Mouse (Mus musculus) G1E (cell line): ENCODE results near the gene Tbc1d10b.

Experiments
- CTCF ChIP-seq: IDR thresholded peaks from 2 replicates; pipeline ENCODE4 v1.5.1; 2012; ENCODE audit warnings: low read depth, low read length, inconsistent platforms, mixed read lengths
- GATA1 ChIP-seq: IDR thresholded peaks from 2 replicates; pipeline ENCODE4 v1.6.1; 2012; ENCODE audit warnings: borderline replicate concordance, low read length, inconsistent platforms, mixed read lengths
- GATA2 ChIP-seq: IDR thresholded peaks from 2 replicates; pipeline ENCODE4 v1.6.1; 2012; ENCODE audit warnings: low read depth, low read length, inconsistent platforms, borderline replicate concordance
- TAL1 ChIP-seq: conservative IDR thresholded peaks from 2 replicates; pipeline ENCODE4 v1.6.1; 2012; ENCODE audit warnings: low read depth, low read length, inconsistent platforms, mixed read lengths

DNA sequence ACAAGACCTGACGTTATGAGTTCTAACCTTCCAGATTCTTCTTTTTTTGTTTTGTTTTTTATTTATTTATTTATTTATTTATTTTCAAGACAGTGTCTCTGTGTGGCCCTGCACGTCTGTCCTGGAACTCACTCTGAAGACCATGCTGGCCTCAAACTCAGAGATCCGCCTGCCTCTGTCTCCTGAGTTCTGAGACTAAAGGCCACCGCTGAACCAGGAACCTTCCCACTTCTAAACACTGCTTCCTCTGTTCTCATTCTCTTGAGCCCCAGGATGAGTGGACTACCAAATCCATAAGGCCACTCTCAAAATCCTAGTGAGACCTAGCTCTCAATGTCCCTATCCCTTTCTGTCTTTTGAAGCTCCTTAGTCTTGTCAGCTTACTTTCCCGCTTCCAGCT lies 1.6 kb upstream of the Tbc1d10b start:
- TF ChIP-seq CTCF (no peak), TAL1 (no peak), GATA1 (no peak), GATA2 (no peak)
